Mouse (Mus musculus) lung, embryonic 14.5 days (tissue): ENCODE data around the gene Acbd5. TPM values are rescaled to one million over a fixed set of nuclear protein-coding genes. Genes with fewer than 3 reads are reported as not detected.

ENCODE experiments used
- ATAC-seq: fragments of 200-750 bp; cut with Nextera tagmentation; 2 replicates; pipeline ENCODE4 v1.8.0; 2017; ENCODE audit warnings: mild to moderate bottlenecking, moderate TSS enrichment, moderate library complexity; ENCODE audit not compliant: insufficient read depth
- DNase-seq: peaks from one replicate; pipeline ENCODE4 v3.0.0-alpha.2; 2015
- H3K27ac ChIP-seq: fragments of 300-500 bp; sonication (generic); 2 replicates; pipeline ENCODE4 v1.5.1; 2014; ENCODE audit warnings: low read depth, mild to moderate bottlenecking, moderate library complexity
- H3K27me3 ChIP-seq: fragments of 300-500 bp; sonication (generic); 2 replicates; pipeline ENCODE4 v1.6.1; 2014; ENCODE audit warnings: low read length, control low read depth; ENCODE audit not compliant: insufficient read depth
- H3K36me3 ChIP-seq: fragments of 300-500 bp; sonication (generic); 2 replicates; pipeline ENCODE4 v1.6.1; 2014; ENCODE audit warnings: control low read depth; ENCODE audit not compliant: insufficient read depth
- H3K4me1 ChIP-seq: fragments of 300-500 bp; sonication (generic); 2 replicates; pipeline ENCODE4 v1.6.1; 2014; ENCODE audit warnings: antibody characterized with exemption, control low read depth; ENCODE audit not compliant: insufficient read depth
- H3K4me2 ChIP-seq: fragments of 300-500 bp; sonication (generic); 2 replicates; pipeline ENCODE4 v1.6.1; 2014; ENCODE audit warnings: mild to moderate bottlenecking
- H3K4me3 ChIP-seq: fragments of 300-500 bp; sonication (generic); 2 replicates; pipeline ENCODE4 v1.5.1; 2014; ENCODE audit warnings: low read depth, low read length
- H3K9ac ChIP-seq: fragments of 300-500 bp; sonication (generic); 2 replicates; pipeline ENCODE4 v1.6.1; 2014
- H3K9me3 ChIP-seq: fragments of 300-500 bp; sonication (generic); 2 replicates; pipeline ENCODE4 v1.6.1; 2016; ENCODE audit warnings: low read depth, low read length, control low read depth
- CTCF ChIP-seq: IDR thresholded peaks from 2 replicates; pipeline ENCODE4 v1.5.1; 2016; ENCODE audit warnings: antibody characterized with exemption, low read depth
- WGBS: fragments of 180-500 bp; shearing (Covaris S2); extraction: QIAGEN DNeasy Blood & Tissue Kit; methylation state at CpG from one replicate; pipeline ENCODE4 v1.1.7; 2014; 5-methylcytosine and 5-hydroxymethylcytosine counted together
- polyA plus RNA-seq: library from polyadenylated mRNA; unstranded; fragments of >200 nt; fragmentation: Nextera tagmentation; extraction: Ambion mirVana; gene quantifications from 2 replicates; pipeline ENCODE4 v1.2.1, GENCODE M21; 2014

Acbd5 gene
- polyA plus RNA-seq, 1 experiment from 2014 or later = 24.6 TPM

- H3K9me3 ChIP-seq = no peaks in the 10 kb centered on the region
- peak overlapping the region; percentile 68 for H3K4me3 ChIP-seq
- H3K9ac ChIP-seq = peak overlapping the region; percentile 72
- TF ChIP-seq CTCF = no peak
- ATAC-seq (peak; percentile 9; the same call in 1 of the 2 replicates), DNase-seq (no peak)
- H3K36me3 ChIP-seq = no peaks in the 10 kb centered on the region
- peak overlapping the region; percentile 98 for H3K27ac ChIP-seq
- H3K4me2 ChIP-seq = peak overlapping the region; percentile 78
- no peaks in the 10 kb centered on the region for H3K27me3 ChIP-seq
- under 1% methylated on average over 17 of the region's 17 CpGs for WGBS
- peaks cover 13% of the 10 kb centered on the region for H3K4me1 ChIP-seq
Measured at GRCm38 (mm10) chr2:23156608-23157081, 88.7 kb downstream of the Acbd5 start.

Other genes starting within 250 kb of the Acbd5 start
- gene Pdss1, start 172.6 kb upstream of the Acbd5 start, polyA plus RNA-seq = 24.3 and 28.1 TPM in 2 replicates
- gene Abi1, start 27.9 kb upstream of the Acbd5 start, polyA plus RNA-seq = 43.5 and 46.5 TPM in 2 replicates
- gene Mastl, start 87.9 kb downstream of the Acbd5 start, polyA plus RNA-seq = 16.3 and 18.7 TPM in 2 replicates
- 81.1 and 86.0 TPM in 2 replicates for gene Yme1l1, start 88.2 kb downstream of the Acbd5 start, polyA plus RNA-seq
- not detected in 2 replicates for gene 4931423N10Rik, start 139.3 kb downstream of the Acbd5 start, polyA plus RNA-seq